Mouse (Mus musculus) MEL (cell line): ENCODE data around the gene Ppp1r1b. TPM values are rescaled to one million over a fixed set of nuclear protein-coding genes. Genes with fewer than 3 reads are reported as not detected.

ENCODE experiments used
- DNase-seq: peaks from one replicate; pipeline ENCODE4 v3.0.0; 2011; ENCODE audit warnings: low read depth, low spot score
- H3K27ac ChIP-seq: 2 replicates; pipeline ENCODE4 v1.5.1; 2012; ENCODE audit warnings: low read depth, mild to moderate bottlenecking, control low read depth, low read length, moderate library complexity; ENCODE audit not compliant: control insufficient read depth
- H3K27me3 ChIP-seq, 2 experiments: fragments of 150-350 bp in 1 of 2; sonication (generic) in 1 of 2; 2 replicates each; pipeline ENCODE4 v1.6.1; 2012; ENCODE audit warnings: low read length in 2 of 2, mild to moderate bottlenecking in 2 of 2, improper control_type of control experiment in 1 of 2, moderate library complexity in 1 of 2; ENCODE audit not compliant: insufficient read depth in 2 of 2, control insufficient read depth in 1 of 2
- H3K36me3 ChIP-seq, 2 experiments: 2 replicates each; pipeline ENCODE4 v1.6.1; 2012 to 2014; ENCODE audit warnings: low read length in 2 of 2, improper control_type of control experiment in 1 of 2, inconsistent platforms in 1 of 2, mild to moderate bottlenecking in 1 of 2; ENCODE audit not compliant: insufficient read depth in 2 of 2, control insufficient read depth in 1 of 2
- H3K4me1 ChIP-seq, 2 experiments: fragments of 150-350 bp in 1 of 2; sonication (generic) in 1 of 2; 2 replicates each; pipeline ENCODE4 v1.6.1; 2012; ENCODE audit warnings: low read length in 2 of 2, improper control_type of control experiment in 1 of 2, mild to moderate bottlenecking in 1 of 2; ENCODE audit not compliant: insufficient read depth in 2 of 2, control insufficient read depth in 1 of 2
- H3K4me3 ChIP-seq, 2 experiments: fragments of 150-350 bp in 1 of 2; sonication (generic) in 1 of 2; 2 replicates each; pipeline ENCODE4 v1.5.1; 2012; ENCODE audit warnings: low read depth in 2 of 2, low read length in 2 of 2, mild to moderate bottlenecking in 2 of 2, moderate library complexity in 2 of 2, control low read depth in 1 of 2, improper control_type of control experiment in 1 of 2; ENCODE audit not compliant: control insufficient read depth in 1 of 2, insufficient read depth in 1 of 2
- H3K79me2 ChIP-seq: 2 replicates; pipeline ENCODE4 v1.6.1; 2012; ENCODE audit warnings: mild to moderate bottlenecking, low read length, moderate library complexity; ENCODE audit not compliant: control insufficient read depth, poor library complexity, insufficient read depth
- H3K9ac ChIP-seq: 2 replicates; pipeline ENCODE4 v1.6.1; 2012; ENCODE audit warnings: low read depth, mild to moderate bottlenecking, control low read depth, low read length, moderate library complexity; ENCODE audit not compliant: control insufficient read depth, poor library complexity, severe bottlenecking
- H3K9me3 ChIP-seq: fragments of 150-350 bp; sonication (generic); replicated peaks from 2 replicates; pipeline ENCODE4 v1.6.1; 2012; ENCODE audit warnings: mild to moderate bottlenecking, low read length, improper control_type of control experiment, moderate library complexity; ENCODE audit not compliant: insufficient read depth
- EP300 ChIP-seq, 2 experiments: IDR thresholded peaks; 2 replicates each; pipeline ENCODE4 v1.6.1; 2011; ENCODE audit warnings: improper control_type of control experiment in 2 of 2, low read length in 2 of 2, low read depth in 1 of 2, mild to moderate bottlenecking in 1 of 2
- ETS1 ChIP-seq: IDR thresholded peaks from 2 replicates; pipeline ENCODE4 v1.6.1; 2012; ENCODE audit warnings: low read depth, mild to moderate bottlenecking, inconsistent platforms, low read length, improper control_type of control experiment, moderate library complexity
- GABPA ChIP-seq: IDR thresholded peaks from 2 replicates; pipeline ENCODE4 v1.6.1; 2012; ENCODE audit warnings: low read depth, mild to moderate bottlenecking, inconsistent platforms, low read length, improper control_type of control experiment, moderate library complexity
- GATA1 ChIP-seq: IDR thresholded peaks from 2 replicates; pipeline ENCODE4 v1.6.1; 2011; ENCODE audit warnings: low read depth, low read length, improper control_type of control experiment
- HCFC1 ChIP-seq: IDR thresholded peaks from 2 replicates; pipeline ENCODE4 v1.6.1; 2012; ENCODE audit warnings: low read depth, mild to moderate bottlenecking, inconsistent platforms, low read length, improper control_type of control experiment, moderate library complexity
- KAT2A ChIP-seq: conservative IDR thresholded peaks from 2 replicates; pipeline ENCODE4 v1.6.1; 2012; ENCODE audit warnings: low read depth, low read length, improper control_type of control experiment, inconsistent platforms
- MAFK ChIP-seq: IDR thresholded peaks from 2 replicates; pipeline ENCODE4 v1.6.1; 2011; ENCODE audit warnings: low read depth, mild to moderate bottlenecking, low read length, improper control_type of control experiment, borderline replicate concordance
- MAX ChIP-seq: IDR thresholded peaks from 2 replicates; pipeline ENCODE4 v1.6.1; 2011; ENCODE audit warnings: low read length, improper control_type of control experiment
- MEF2A ChIP-seq: IDR thresholded peaks from 2 replicates; pipeline ENCODE4 v1.6.1; 2014; ENCODE audit warnings: low read depth, mild to moderate bottlenecking, inconsistent platforms, low read length, improper control_type of control experiment; ENCODE audit not compliant: poor library complexity, insufficient replicate concordance, severe bottlenecking; ENCODE audit errors: extremely low read depth
- NELFE ChIP-seq: IDR thresholded peaks from 2 replicates; pipeline ENCODE4 v1.6.1; 2011; ENCODE audit warnings: low read depth, low read length, improper control_type of control experiment
- NRF1 ChIP-seq: IDR thresholded peaks from 2 replicates; pipeline ENCODE4 v1.6.1; 2014; ENCODE audit warnings: low read depth, mild to moderate bottlenecking, inconsistent platforms, low read length, improper control_type of control experiment, moderate library complexity; ENCODE audit not compliant: poor library complexity, insufficient read depth, severe bottlenecking
- POLR2A ChIP-seq, 2 experiments: IDR thresholded peaks; 2 replicates each; pipeline ENCODE4 v1.6.1; 2011 to 2012; ENCODE audit warnings: low read length in 2 of 2, mild to moderate bottlenecking in 2 of 2, control low read depth in 1 of 2, improper control_type of control experiment in 1 of 2, low read depth in 1 of 2, moderate library complexity in 1 of 2; ENCODE audit not compliant: control insufficient read depth in 1 of 2, insufficient read depth in 1 of 2, poor library complexity in 1 of 2
- POLR2AphosphoS2 ChIP-seq: IDR thresholded peaks from 2 replicates; pipeline ENCODE4 v1.6.1; 2011; ENCODE audit warnings: low read length, improper control_type of control experiment
- RAD21 ChIP-seq: IDR thresholded peaks from 2 replicates; pipeline ENCODE4 v1.6.1; 2011; ENCODE audit warnings: mild to moderate bottlenecking, low read depth, low read length, improper control_type of control experiment
- RCOR1 ChIP-seq: IDR thresholded peaks from 2 replicates; pipeline ENCODE4 v1.6.1; 2012; ENCODE audit warnings: low read depth, mild to moderate bottlenecking, inconsistent platforms, low read length, improper control_type of control experiment
- SIN3A ChIP-seq: IDR thresholded peaks from 2 replicates; pipeline ENCODE4 v1.6.1; 2012; ENCODE audit warnings: low read length, improper control_type of control experiment, inconsistent platforms
- TBP ChIP-seq: IDR thresholded peaks from 2 replicates; pipeline ENCODE4 v1.8.0; 2011; ENCODE audit warnings: low read depth, low read length, improper control_type of control experiment
- TCF12 ChIP-seq: IDR thresholded peaks from 2 replicates; pipeline ENCODE4 v1.6.1; 2014; ENCODE audit warnings: low read depth, mild to moderate bottlenecking, inconsistent platforms, low read length, improper control_type of control experiment, moderate library complexity
- USF1 ChIP-seq: IDR thresholded peaks from 2 replicates; pipeline ENCODE4 v1.6.1; 2014; ENCODE audit warnings: low read depth, mild to moderate bottlenecking, inconsistent platforms, low read length, improper control_type of control experiment, moderate library complexity
- USF2 ChIP-seq, 2 experiments: IDR thresholded peaks; 2 replicates each; pipeline ENCODE4 v1.6.1; 2011 to 2012; ENCODE audit warnings: improper control_type of control experiment in 2 of 2, low read length in 2 of 2, borderline replicate concordance in 1 of 2, inconsistent platforms in 1 of 2, low read depth in 1 of 2, mild to moderate bottlenecking in 1 of 2; ENCODE audit not compliant: insufficient read depth in 1 of 2
- ZC3H11A ChIP-seq: IDR thresholded peaks from 2 replicates; pipeline ENCODE4 v1.6.1; 2012; ENCODE audit warnings: low read depth, mild to moderate bottlenecking, inconsistent platforms, low read length, improper control_type of control experiment
- ZNF384 ChIP-seq: IDR thresholded peaks from 2 replicates; pipeline ENCODE4 v1.6.1; 2012; ENCODE audit warnings: low read depth, mild to moderate bottlenecking, inconsistent platforms, low read length, improper control_type of control experiment
- polyA plus RNA-seq, 2 experiments: library from polyadenylated mRNA; stranded (reverse) in 1 of 2; unstranded in 1 of 2; fragments of >175 nt in 1 of 2; fragments of >200 nt in 1 of 2; gene quantifications; 2 replicates each; pipeline versions ENCODE4 v1.2.1 to v1.2.4; 2012; ENCODE audit warnings: low replicate concordance in 2 of 2, low read depth in 1 of 2; ENCODE audit not compliant: insufficient read length in 2 of 2, insufficient read depth in 1 of 2, missing spikeins in 1 of 2
- total RNA-seq: library from RNA; depleted of rRNA; stranded (reverse); fragments of 300-350 nt; gene quantifications from 2 replicates; pipeline ENCODE4 v1.2.3, GENCODE M21; 2012

Ppp1r1b gene
- total and polyA plus RNA-seq, 3 experiments = 35.2 to 114 TPM; not detected in 1

GRCm38 (mm10) chr11:98393317-98393716 lies 45.1 kb downstream of the Ppp1r1b start (continued):
- TF ChIP-seq EP300 (IDR thresholded peaks at IDR 0.05; ENCODE audit: low read depth in 1 of 2, low read length in 2 of 2) (peak; percentile 77 to 90), POLR2A (IDR thresholded peaks at IDR 0.05; ENCODE audit: control insufficient read depth in 1 of 2, insufficient read depth in 1 of 2, low read depth in 1 of 2, low read length in 2 of 2, poor library complexity in 1 of 2) (peak in 1 of 2 experiments; percentile 93; a peak in 2 of 4 replicates), USF1 (peak; percentile 16; the same call in 1 of the 2 replicates), POLR2AphosphoS2 (peak; percentile 69), NRF1 (peak; percentile 78), RCOR1 (peak; percentile 41; the same call in 1 of the 2 replicates), USF2 (IDR thresholded peaks at IDR 0.05; ENCODE audit: borderline replicate concordance in 1 of 2, insufficient read depth in 1 of 2, low read depth in 1 of 2, low read length in 2 of 2) (no peak), ETS1 (peak; percentile 72), MAFK (no peak), MEF2A (no peak), TCF12 (peak; percentile 88), RAD21 (no peak), ZC3H11A (no peak)
- TF ChIP-seq, all 39 proteins: peak for 21

- peak; percentile 44 for DNase-seq
- peaks cover 21 to 40% of the 10 kb centered on the region in 2 experiments for H3K4me1 ChIP-seq
- H3K9me3 ChIP-seq = no peaks in the 10 kb centered on the region
- no peaks in the 10 kb centered on the region for H3K27me3 ChIP-seq
- TF ChIP-seq GABPA (no peak), TCF12 (no peak)
- peaks cover 0 to 26% of the 10 kb centered on the region in 2 experiments; a peak in 2 of 4 replicates for H3K36me3 ChIP-seq
- no peaks in the 10 kb centered on the region for H3K79me2 ChIP-seq
- peak overlapping the region; percentile 79 for H3K27ac ChIP-seq
- H3K9ac ChIP-seq = peak overlapping the region; percentile 53; the same call in 1 of the 2 replicates
- no peak overlapping the region for H3K4me3 ChIP-seq
Measured at GRCm38 (mm10) chr11:98394301-98394700, 46.1 kb downstream of the Ppp1r1b start.

- Histone ChIP-seq H3K79me2 (no peaks in the 10 kb centered on the region), H3K9me3 (no peaks in the 10 kb centered on the region), H3K4me1 (peaks cover 24 to 45% of the 10 kb centered on the region in 2 experiments), H3K9ac (peak overlapping the region; percentile 7), H3K27ac (peak overlapping the region; percentile 79), H3K36me3 (peaks cover 0 to 30% of the 10 kb centered on the region in 2 experiments; a peak in 2 of 4 replicates), H3K4me3 (no peak overlapping the region), H3K27me3 (no peaks in the 10 kb centered on the region)
- DNase-seq = peak; percentile 56
- TF ChIP-seq MAFK (no peak), MEF2A (no peak), RCOR1 (0 out of 2 replicates have a peak, but pooled peaks have one; percentile 6), MAX (no peak; the same call in 1 of the 2 replicates), ZC3H11A (no peak), NRF1 (no peak), RAD21 (no peak), KAT2A (no peak), ZNF384 (no peak), TBP (no peak), SIN3A (no peak), POLR2A (IDR thresholded peaks at IDR 0.05; ENCODE audit: control insufficient read depth in 1 of 2, insufficient read depth in 1 of 2, low read depth in 1 of 2, low read length in 2 of 2, poor library complexity in 1 of 2) (no peak), NELFE (no peak), HCFC1 (no peak), GATA1 (0 out of 2 replicates have a peak, but pooled peaks have one; percentile 24), USF1 (no peak), TCF12 (0 out of 2 replicates have a peak, but pooled peaks have one; percentile 18)
Measured at GRCm38 (mm10) chr11:98395041-98395440, 46.8 kb downstream of the Ppp1r1b start.
